ENCODE assay signal across 14 mouse cellular contexts in the genomic region with DNA sequence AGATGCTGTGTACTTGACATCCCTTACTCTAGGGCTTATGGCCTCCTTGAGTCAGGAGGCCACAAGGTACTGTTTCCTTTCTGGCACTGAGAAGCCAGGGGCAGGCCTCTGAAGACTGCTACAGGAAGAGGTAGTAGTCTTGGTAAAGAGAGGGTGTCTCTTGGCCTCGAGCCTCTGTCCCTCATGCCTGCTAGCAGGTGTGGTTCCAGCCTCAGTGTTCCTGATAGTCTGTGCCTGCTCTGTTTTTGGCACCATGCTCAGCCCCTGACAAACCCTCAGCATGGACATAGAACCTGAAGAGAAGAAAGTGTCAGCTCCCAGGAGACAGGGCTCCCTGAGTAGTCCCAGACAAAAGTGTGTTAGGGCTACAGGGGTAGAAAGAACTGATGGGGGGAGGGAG. TPM values are rescaled to one million over a fixed set of nuclear protein-coding genes. Genes with fewer than 3 reads are reported as not detected.
DNase-seq lines count a peak whose midpoint lies in the region; ATAC-seq lines count a peak whose summit lies in the region.
"Had no signal": no experiment of that assay in that cellular context is flagged by ENCODE, and none has a peak within 500 bp of the region (broad histone marks: within the 10 kb centered on the region; RNA-seq: fewer than 3 reads in every experiment).

No protein-coding gene starts in this region.

- peaks cover 52% of the 10 kb centered on the region for H3K4me1 ChIP-seq in hindbrain, embryonic 13.5 days (replicated peaks)
- H3K4me1 ChIP-seq in hindbrain, embryonic 10.5 days (replicated peaks), result peaks cover 54% of the 10 kb centered on the region
- H3K4me1 ChIP-seq in midbrain, embryonic 12.5 days, result peaks cover 39% of the 10 kb centered on the region
- peaks cover 27% of the 10 kb centered on the region for H3K4me1 ChIP-seq in midbrain, embryonic 11.5 days (ENCODE audit: control insufficient read depth, insufficient read depth, low read length)
- peaks cover 22% of the 10 kb centered on the region for H3K4me1 ChIP-seq in neural tube, embryonic 14.5 days (ENCODE audit: control insufficient read depth, insufficient read depth, low read length)

- H3K27me3 ChIP-seq in hindbrain, embryonic 13.5 days, result no peaks in the 10 kb centered on the region
- no peaks in the 10 kb centered on the region for H3K27me3 ChIP-seq in hindbrain, embryonic 10.5 days (ENCODE audit: insufficient read depth, poor library complexity, severe bottlenecking)
- no peaks in the 10 kb centered on the region for H3K27me3 ChIP-seq in midbrain, embryonic 12.5 days
- no peaks in the 10 kb centered on the region for H3K27me3 ChIP-seq in midbrain, embryonic 11.5 days (ENCODE audit: control insufficient read depth, insufficient read depth, low read length)
- no peaks in the 10 kb centered on the region for H3K27me3 ChIP-seq in neural tube, embryonic 14.5 days (ENCODE audit: control insufficient read depth, insufficient read depth, low read length)
- H3K27me3 ChIP-seq: heart, embryonic 15.5 days had no signal

- WGBS in hindbrain, embryonic 13.5 days, result 71% methylated on average over 1 of the region's 1 CpGs
- 93% methylated on average over 1 of the region's 1 CpGs for WGBS in hindbrain, embryonic 10.5 days
- 85% methylated on average over 1 of the region's 1 CpGs for WGBS in midbrain, embryonic 12.5 days
- 94% methylated on average over 1 of the region's 1 CpGs for WGBS in midbrain, embryonic 11.5 days
- WGBS in neural tube, embryonic 14.5 days, result 89% methylated on average over 1 of the region's 1 CpGs

- H3K9ac ChIP-seq in hindbrain, embryonic 13.5 days, result peak overlapping the region; percentile 80
- H3K9ac ChIP-seq in midbrain, embryonic 12.5 days (replicated peaks), result peak overlapping the region; percentile 24; the same call in 1 of the 2 replicates
- H3K9ac ChIP-seq in midbrain, embryonic 11.5 days (ENCODE audit: low read length), result no peak overlapping the region
- no peak overlapping the region for H3K9ac ChIP-seq in neural tube, embryonic 14.5 days (replicated peaks; ENCODE audit: low read depth, low read length)

- H3K27ac ChIP-seq in hindbrain, embryonic 13.5 days, result no peak overlapping the region
- no peak overlapping the region for H3K27ac ChIP-seq in hindbrain, embryonic 10.5 days
- H3K27ac ChIP-seq in midbrain, embryonic 12.5 days (replicated peaks), result no peak overlapping the region
- H3K27ac ChIP-seq in midbrain, embryonic 11.5 days (ENCODE audit: low read depth, low read length), result no peak overlapping the region
- no peak overlapping the region for H3K27ac ChIP-seq in neural tube, embryonic 14.5 days (ENCODE audit: low read depth, low read length)

- no peak overlapping the region for H3K4me3 ChIP-seq in hindbrain, embryonic 13.5 days
- H3K4me3 ChIP-seq in hindbrain, embryonic 10.5 days, result no peak overlapping the region
- H3K4me3 ChIP-seq in midbrain, embryonic 12.5 days, result no peak overlapping the region
- H3K4me3 ChIP-seq in midbrain, embryonic 11.5 days (ENCODE audit: low read depth, low read length), result no peak overlapping the region
- no peak overlapping the region for H3K4me3 ChIP-seq in neural tube, embryonic 14.5 days (ENCODE audit: low read depth, low read length)

- no peaks in the 10 kb centered on the region for H3K9me3 ChIP-seq in hindbrain, embryonic 13.5 days
- H3K9me3 ChIP-seq in hindbrain, embryonic 10.5 days, result no peaks in the 10 kb centered on the region
- no peaks in the 10 kb centered on the region for H3K9me3 ChIP-seq in midbrain, embryonic 12.5 days
- H3K9me3 ChIP-seq in midbrain, embryonic 11.5 days (ENCODE audit: control insufficient read depth, low read length), result no peaks in the 10 kb centered on the region
- no peaks in the 10 kb centered on the region for H3K9me3 ChIP-seq in neural tube, embryonic 14.5 days (ENCODE audit: control insufficient read depth, low read length)
- H3K9me3 ChIP-seq: heart, embryonic 15.5 days had no signal

- ATAC-seq in cerebellum, adult (ENCODE audit: insufficient number of reproducible peaks, low FRiP score, low TSS enrichment), result no peak
- ATAC-seq in hindbrain, embryonic 13.5 days (ENCODE audit: low FRiP score), result no peak
- no peak for ATAC-seq in midbrain, embryonic 12.5 days (ENCODE audit: low FRiP score, low read depth)
- ATAC-seq in midbrain, embryonic 11.5 days (ENCODE audit: low FRiP score), result no peak
- ATAC-seq in neural tube, embryonic 14.5 days (ENCODE audit: low read depth), result no peak

- no peak overlapping the region for H3K4me2 ChIP-seq in hindbrain, embryonic 13.5 days
- H3K4me2 ChIP-seq in midbrain, embryonic 12.5 days (replicated peaks), result no peak overlapping the region
- no peak overlapping the region for H3K4me2 ChIP-seq in midbrain, embryonic 11.5 days
- H3K4me2 ChIP-seq in neural tube, embryonic 14.5 days (ENCODE audit: low read depth, low read length), result peak overlapping the region; percentile 91; the same call in 1 of the 2 replicates

- DNase-seq in cerebellum, adult 11-12 months, result peak; percentile 54
- no peak for DNase-seq in hindbrain, embryonic 10.5 days (ENCODE audit: low spot score)
- no peak for DNase-seq in midbrain, embryonic 11.5 days (ENCODE audit: low spot score, missing footprints)
- no peak for DNase-seq in urinary bladder, postnatal 14 days (ENCODE audit: low spot score)
- DNase-seq: adrenal gland, postnatal 25 days; gastrocnemius, postnatal 10 days; kidney, postnatal 10 days; lung, postnatal 36 days; retina, postnatal 1 day had no signal

- H3K36me3 ChIP-seq in hindbrain, embryonic 13.5 days, result no peaks in the 10 kb centered on the region
- no peaks in the 10 kb centered on the region for H3K36me3 ChIP-seq in hindbrain, embryonic 10.5 days
- H3K36me3 ChIP-seq in midbrain, embryonic 12.5 days, result no peaks in the 10 kb centered on the region
- H3K36me3 ChIP-seq in midbrain, embryonic 11.5 days (ENCODE audit: control insufficient read depth, insufficient read depth, low read length), result no peaks in the 10 kb centered on the region
- H3K36me3 ChIP-seq in neural tube, embryonic 14.5 days (ENCODE audit: control insufficient read depth, insufficient read depth, low read length), result no peaks in the 10 kb centered on the region
- H3K36me3 ChIP-seq: heart, embryonic 15.5 days had no signal

RNA-seq across cellular contexts. Expression of a gene that starts 2.4 kb away (rescaled TPM):
- polyA plus RNA-seq in hindbrain, embryonic 13.5 days (2015; fragmentation: Nextera tagmentation; extraction: Ambion mirVana), result 18.3 and 18.5 TPM in 2 replicates
- 25.2 and 28.9 TPM in 2 replicates for polyA plus RNA-seq in hindbrain, embryonic 10.5 days (2016; fragmentation: Nextera tagmentation; extraction: Ambion mirVana)
- polyA plus RNA-seq in midbrain, embryonic 12.5 days (2016; fragmentation: Nextera tagmentation; extraction: Ambion mirVana), result 29.3 and 33.3 TPM in 2 replicates
- polyA plus RNA-seq in midbrain, embryonic 11.5 days (2014; fragmentation: Nextera tagmentation; extraction: Ambion mirVana), result 28.2 and 29.8 TPM in 2 replicates
- polyA plus RNA-seq in neural tube, embryonic 14.5 days (2014; fragmentation: Nextera tagmentation; extraction: Ambion mirVana), result 27.2 and 35.2 TPM in 2 replicates

RNA-seq across cellular contexts. Expression of a gene that starts 38.4 kb away (rescaled TPM):
- 24.9 and 27.0 TPM in 2 replicates for polyA plus RNA-seq in hindbrain, embryonic 13.5 days (2015; fragmentation: Nextera tagmentation; extraction: Ambion mirVana)
- polyA plus RNA-seq in hindbrain, embryonic 10.5 days (2016; fragmentation: Nextera tagmentation; extraction: Ambion mirVana), result 23.8 and 29.7 TPM in 2 replicates
- polyA plus RNA-seq in midbrain, embryonic 12.5 days (2016; fragmentation: Nextera tagmentation; extraction: Ambion mirVana), result 31.4 and 33.8 TPM in 2 replicates
- 21.5 and 23.3 TPM in 2 replicates for polyA plus RNA-seq in midbrain, embryonic 11.5 days (2014; fragmentation: Nextera tagmentation; extraction: Ambion mirVana)
- 21.3 and 24.4 TPM in 2 replicates for polyA plus RNA-seq in neural tube, embryonic 14.5 days (2014; fragmentation: Nextera tagmentation; extraction: Ambion mirVana)

RNA-seq across cellular contexts. Expression of a gene that starts 58.3 kb away (rescaled TPM):
- polyA plus RNA-seq in hindbrain, embryonic 13.5 days (2015; fragmentation: Nextera tagmentation; extraction: Ambion mirVana), result 94.3 and 95.6 TPM in 2 replicates
- 132 and 139 TPM in 2 replicates for polyA plus RNA-seq in hindbrain, embryonic 10.5 days (2016; fragmentation: Nextera tagmentation; extraction: Ambion mirVana)
- polyA plus RNA-seq in midbrain, embryonic 12.5 days (2016; fragmentation: Nextera tagmentation; extraction: Ambion mirVana), result 126 and 128 TPM in 2 replicates
- 110 and 118 TPM in 2 replicates for polyA plus RNA-seq in midbrain, embryonic 11.5 days (2014; fragmentation: Nextera tagmentation; extraction: Ambion mirVana)
- polyA plus RNA-seq in neural tube, embryonic 14.5 days (2014; fragmentation: Nextera tagmentation; extraction: Ambion mirVana), result 76.4 and 92.1 TPM in 2 replicates

RNA-seq across cellular contexts. Expression of a gene that starts 58.3 kb away (rescaled TPM):
- polyA plus RNA-seq in hindbrain, embryonic 13.5 days (2015; fragmentation: Nextera tagmentation; extraction: Ambion mirVana), result 154 and 162 TPM in 2 replicates
- polyA plus RNA-seq in hindbrain, embryonic 10.5 days (2016; fragmentation: Nextera tagmentation; extraction: Ambion mirVana), result 136 and 141 TPM in 2 replicates
- 169 and 170 TPM in 2 replicates for polyA plus RNA-seq in midbrain, embryonic 12.5 days (2016; fragmentation: Nextera tagmentation; extraction: Ambion mirVana)
- polyA plus RNA-seq in midbrain, embryonic 11.5 days (2014; fragmentation: Nextera tagmentation; extraction: Ambion mirVana), result 115 and 119 TPM in 2 replicates
- 147 and 152 TPM in 2 replicates for polyA plus RNA-seq in neural tube, embryonic 14.5 days (2014; fragmentation: Nextera tagmentation; extraction: Ambion mirVana)

Comparison
In these comparisons a context has a peak if more than half of its experiments do, and no peak if none do; other contexts are left out.
1. H3K9ac ChIP-seq: peak in hindbrain, embryonic 13.5 days (single experiment) and midbrain, embryonic 12.5 days (single experiment); none in midbrain, embryonic 11.5 days (single experiment) and neural tube, embryonic 14.5 days (single experiment).